Mouse (Mus musculus): ENCODE measurements around the gene Rpsa.

The Rpsa gene

GRCm38 (mm10) chr9:120174436-120175137, 47.1 kb downstream of the Rpsa start:
- peak; percentile 47 for DNase-seq

- DNase-seq: no peak
Observed at GRCm38 (mm10) chr9:120178813-120179212, 51.3 kb downstream of the Rpsa start.

All from right cerebral cortex, postnatal 14 days (tissue).